Mouse (Mus musculus): ENCODE results near the gene Trabd2b. TPM values are rescaled to one million over a fixed set of nuclear protein-coding genes. Genes with fewer than 3 reads are reported as not detected.

The Trabd2b gene
- polyA plus RNA-seq, 1 experiment from 2014 or later = 0.32 TPM

- Histone ChIP-seq H3K9me3 (no peaks in the 10 kb centered on the region), H3K4me2 (replicated peaks) (no peak overlapping the region), H3K4me3 (no peak overlapping the region), H3K36me3 (no peaks in the 10 kb centered on the region), H3K27me3 (no peaks in the 10 kb centered on the region), H3K9ac (replicated peaks) (no peak overlapping the region), H3K27ac (replicated peaks) (no peak overlapping the region), H3K4me1 (0 out of 2 replicates have a peak, but pooled peaks cover 3% of the 10 kb centered on the region)
- WGBS = 5% methylated on average over 4 of the region's 4 CpGs
- ATAC-seq (replicated peaks) = 0 out of 2 replicates have a peak, but pooled peaks have one; percentile 32
These were observed 218.8 kb downstream of the Trabd2b start for GRCm38 (mm10) chr4:114625357-114625756.

- no peak overlapping the region for H3K27ac ChIP-seq (replicated peaks)
- H3K9ac ChIP-seq (replicated peaks) = no peak overlapping the region
- no peak overlapping the region for H3K4me2 ChIP-seq (replicated peaks)
- no peaks in the 10 kb centered on the region for H3K9me3 ChIP-seq
- H3K27me3 ChIP-seq = no peaks in the 10 kb centered on the region
- ATAC-seq (replicated peaks) = no peak
- WGBS = 89% methylated on average over 3 of the region's 3 CpGs
- H3K4me1 ChIP-seq = 0 out of 2 replicates have a peak, but pooled peaks cover 3% of the 10 kb centered on the region
- no peaks in the 10 kb centered on the region for H3K36me3 ChIP-seq
- no peak overlapping the region for H3K4me3 ChIP-seq
These were observed 219.4 kb downstream of the Trabd2b start for GRCm38 (mm10) chr4:114625920-114626319.

- Histone ChIP-seq H3K36me3 (no peaks in the 10 kb centered on the region), H3K9ac (replicated peaks) (no peak overlapping the region), H3K4me3 (no peak overlapping the region), H3K4me1 (0 out of 2 replicates have a peak, but pooled peaks cover 3% of the 10 kb centered on the region), H3K27me3 (no peaks in the 10 kb centered on the region), H3K9me3 (no peaks in the 10 kb centered on the region), H3K4me2 (replicated peaks) (no peak overlapping the region), H3K27ac (replicated peaks) (no peak overlapping the region)
- ATAC-seq (replicated peaks) = no peak
- WGBS = 83% methylated on average over 7 of the region's 7 CpGs
These were observed 221.3 kb downstream of the Trabd2b start for GRCm38 (mm10) chr4:114627674-114628293.

- Histone ChIP-seq H3K27ac (replicated peaks) (no peak overlapping the region), H3K27me3 (no peaks in the 10 kb centered on the region), H3K36me3 (no peaks in the 10 kb centered on the region), H3K9me3 (no peaks in the 10 kb centered on the region), H3K4me1 (no peaks in the 10 kb centered on the region), H3K4me2 (replicated peaks) (no peak overlapping the region), H3K9ac (replicated peaks) (no peak overlapping the region), H3K4me3 (no peak overlapping the region)
- WGBS = 26% methylated on average over 5 of the region's 5 CpGs
- ATAC-seq (replicated peaks) = peak; percentile 48; the same call in 1 of the 2 replicates
These were observed 229.4 kb downstream of the Trabd2b start for GRCm38 (mm10) chr4:114635889-114636288.

GRCm38 (mm10) chr4:114636324-114636723, 229.8 kb downstream of the Trabd2b start:
- H3K27me3 ChIP-seq = no peaks in the 10 kb centered on the region
- 89% methylated on average over 1 of the region's 1 CpGs for WGBS
- ATAC-seq (replicated peaks) = no peak
- no peak overlapping the region for H3K4me2 ChIP-seq (replicated peaks)
- H3K36me3 ChIP-seq = no peaks in the 10 kb centered on the region
- no peaks in the 10 kb centered on the region for H3K9me3 ChIP-seq
- H3K27ac ChIP-seq (replicated peaks) = no peak overlapping the region
- no peaks in the 10 kb centered on the region for H3K4me1 ChIP-seq
- H3K9ac ChIP-seq (replicated peaks) = no peak overlapping the region
- H3K4me3 ChIP-seq = no peak overlapping the region

- no peak overlapping the region for H3K27ac ChIP-seq (replicated peaks)
- H3K9me3 ChIP-seq = no peaks in the 10 kb centered on the region
- no peaks in the 10 kb centered on the region for H3K27me3 ChIP-seq
- H3K9ac ChIP-seq (replicated peaks) = no peak overlapping the region
- no peak overlapping the region for H3K4me3 ChIP-seq
- 14% methylated on average over 3 of the region's 3 CpGs for WGBS
- ATAC-seq (replicated peaks) = no peak
- no peak overlapping the region for H3K4me2 ChIP-seq (replicated peaks)
- no peaks in the 10 kb centered on the region for H3K36me3 ChIP-seq
- H3K4me1 ChIP-seq = no peaks in the 10 kb centered on the region
These were observed 230.6 kb downstream of the Trabd2b start for GRCm38 (mm10) chr4:114637120-114637519.

- Histone ChIP-seq H3K9me3 (no peaks in the 10 kb centered on the region), H3K4me1 (no peaks in the 10 kb centered on the region), H3K27ac (replicated peaks) (no peak overlapping the region), H3K27me3 (peaks cover 5% of the 10 kb centered on the region; the same call in 1 of the 2 replicates), H3K4me3 (no peak overlapping the region), H3K36me3 (no peaks in the 10 kb centered on the region), H3K4me2 (replicated peaks) (no peak overlapping the region), H3K9ac (replicated peaks) (no peak overlapping the region)
- 89% methylated on average over 4 of the region's 4 CpGs for WGBS
- no peak for ATAC-seq (replicated peaks)
These were observed 235.9 kb downstream of the Trabd2b start for GRCm38 (mm10) chr4:114642469-114642868.

- Histone ChIP-seq H3K4me3 (no peak overlapping the region), H3K27me3 (peaks cover 14% of the 10 kb centered on the region), H3K9ac (replicated peaks) (no peak overlapping the region), H3K9me3 (no peaks in the 10 kb centered on the region), H3K4me2 (replicated peaks) (no peak overlapping the region), H3K4me1 (peaks cover 4% of the 10 kb centered on the region), H3K27ac (replicated peaks) (no peak overlapping the region), H3K36me3 (no peaks in the 10 kb centered on the region)
- ATAC-seq (replicated peaks) = no peak
- 72% methylated on average over 20 of the region's 20 CpGs for WGBS
These were observed 237.2 kb downstream of the Trabd2b start for GRCm38 (mm10) chr4:114643679-114644208.

- H3K4me2 ChIP-seq (replicated peaks) = no peak overlapping the region
- H3K27ac ChIP-seq (replicated peaks) = no peak overlapping the region
- peaks cover 22% of the 10 kb centered on the region for H3K27me3 ChIP-seq
- no peak for ATAC-seq (replicated peaks)
- H3K36me3 ChIP-seq = no peaks in the 10 kb centered on the region
- H3K9me3 ChIP-seq = no peaks in the 10 kb centered on the region
- no peak overlapping the region for H3K4me3 ChIP-seq
- H3K4me1 ChIP-seq = peaks cover 11% of the 10 kb centered on the region
- no peak overlapping the region for H3K9ac ChIP-seq (replicated peaks)
These were observed 238.8 kb downstream of the Trabd2b start for GRCm38 (mm10) chr4:114645341-114645740.

GRCm38 (mm10) chr4:114646825-114647681, 240.5 kb downstream of the Trabd2b start:
- Histone ChIP-seq H3K36me3 (no peaks in the 10 kb centered on the region), H3K9me3 (no peaks in the 10 kb centered on the region), H3K4me1 (peaks cover 11% of the 10 kb centered on the region), H3K27ac (replicated peaks) (no peak overlapping the region), H3K4me2 (replicated peaks) (no peak overlapping the region), H3K9ac (replicated peaks) (no peak overlapping the region), H3K27me3 (peaks cover 22% of the 10 kb centered on the region), H3K4me3 (no peak overlapping the region)
- WGBS = 70% methylated on average over 13 of the region's 13 CpGs
- ATAC-seq (replicated peaks) = no peak

GRCm38 (mm10) chr4:114647689-114648088, 241.2 kb downstream of the Trabd2b start:
- H3K27ac ChIP-seq (replicated peaks) = no peak overlapping the region
- H3K4me2 ChIP-seq (replicated peaks) = no peak overlapping the region
- H3K9me3 ChIP-seq = no peaks in the 10 kb centered on the region
- H3K9ac ChIP-seq (replicated peaks) = no peak overlapping the region
- H3K36me3 ChIP-seq = no peaks in the 10 kb centered on the region
- 6% methylated on average over 4 of the region's 4 CpGs for WGBS
- peaks cover 22% of the 10 kb centered on the region for H3K27me3 ChIP-seq
- H3K4me3 ChIP-seq = no peak overlapping the region
- H3K4me1 ChIP-seq = peaks cover 11% of the 10 kb centered on the region
- peak; percentile 17; the same call in 1 of the 2 replicates for ATAC-seq (replicated peaks)

- H3K27ac ChIP-seq (replicated peaks) = no peak overlapping the region
- no peak overlapping the region for H3K4me3 ChIP-seq
- no peak; the same call in 1 of the 2 replicates for ATAC-seq (replicated peaks)
- 0 out of 2 replicates have a peak overlapping the region, but pooled peaks have one; percentile 10 for H3K4me2 ChIP-seq (replicated peaks)
- WGBS = 7% methylated on average over 28 of the region's 28 CpGs
- H3K27me3 ChIP-seq = peaks cover 22% of the 10 kb centered on the region
- H3K9ac ChIP-seq (replicated peaks) = no peak overlapping the region; the same call in 1 of the 2 replicates
- no peaks in the 10 kb centered on the region for H3K36me3 ChIP-seq
- no peaks in the 10 kb centered on the region for H3K9me3 ChIP-seq
- H3K4me1 ChIP-seq = peaks cover 11% of the 10 kb centered on the region
These were observed 242.1 kb downstream of the Trabd2b start for GRCm38 (mm10) chr4:114648532-114649074.

Data from forebrain, embryonic 15.5 days (tissue).